Mouse (Mus musculus) adrenal gland (tissue): Measurements from ENCODE around the gene Med10.

ENCODE experiments used
- intact Hi-C: fragments of 180-260 bp; cut with DNase I; formaldehyde crosslinking; loops from one replicate; pipeline ENCODE4 v1.15.1; 2025

Gene Med10

DNA sequence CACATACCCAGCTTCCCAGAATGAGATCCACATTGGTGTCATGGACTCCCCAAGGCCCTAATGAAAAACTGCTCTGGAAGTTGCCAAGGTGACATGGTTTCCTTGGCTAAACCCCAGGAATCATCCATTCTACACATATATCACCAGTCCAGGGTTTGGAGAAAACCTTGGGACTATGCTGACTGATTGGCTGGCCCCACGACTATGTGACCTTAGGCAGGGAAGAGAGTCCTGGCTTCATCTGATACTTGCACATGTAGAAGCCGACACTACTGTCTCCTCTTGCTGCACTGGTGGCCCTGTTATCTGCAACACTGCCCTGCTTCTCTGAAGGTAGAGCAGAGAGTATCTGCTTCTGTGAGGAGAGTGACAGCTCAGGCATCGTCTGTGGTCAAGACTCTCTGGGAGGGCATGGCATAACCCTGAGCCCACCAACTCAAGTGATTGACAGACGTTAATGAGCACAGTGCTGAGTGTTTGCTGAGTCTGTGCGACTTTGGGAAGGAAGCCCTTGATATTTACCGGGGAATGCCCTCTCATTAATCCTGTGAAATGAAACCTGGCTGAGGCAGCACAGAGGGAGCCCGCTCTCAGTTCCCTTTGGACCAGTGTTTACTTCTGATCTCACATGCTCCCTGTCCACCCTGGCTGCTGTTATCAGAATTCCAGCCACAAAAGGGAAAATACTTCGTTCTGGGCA, 23.4 kb downstream of the Med10 start:
- intact Hi-C loops = loop anchor here (10.0 kb wide), 1 partner anchor 341 kb away; no protein-coding TSS in a partner anchor

GRCm38 (mm10) chr13:69830606-69831005, 28.4 kb downstream of the Med10 start:
- intact Hi-C loops = no loop called here

DNA sequence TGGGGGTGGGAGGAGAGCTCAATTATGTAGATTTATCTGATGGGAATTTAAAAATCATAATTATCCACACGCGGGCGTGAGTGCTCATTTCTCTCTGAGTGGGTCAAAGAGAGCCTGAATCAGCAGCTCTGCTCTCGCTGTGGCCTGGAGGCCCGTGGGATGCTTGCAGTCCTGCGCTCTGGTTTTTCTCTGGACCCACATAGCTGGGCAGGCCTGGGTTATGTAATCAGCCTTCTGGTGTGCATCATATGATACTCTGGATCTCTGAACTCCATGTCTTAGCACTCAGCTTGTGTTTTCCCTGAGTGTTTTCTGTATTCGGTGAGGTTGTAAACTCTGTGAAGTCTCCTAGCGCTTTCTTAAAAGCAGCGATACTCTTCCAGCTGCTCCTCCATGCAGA, 30.4 kb downstream of the Med10 start:
- intact Hi-C loops = no loop called here

DNA sequence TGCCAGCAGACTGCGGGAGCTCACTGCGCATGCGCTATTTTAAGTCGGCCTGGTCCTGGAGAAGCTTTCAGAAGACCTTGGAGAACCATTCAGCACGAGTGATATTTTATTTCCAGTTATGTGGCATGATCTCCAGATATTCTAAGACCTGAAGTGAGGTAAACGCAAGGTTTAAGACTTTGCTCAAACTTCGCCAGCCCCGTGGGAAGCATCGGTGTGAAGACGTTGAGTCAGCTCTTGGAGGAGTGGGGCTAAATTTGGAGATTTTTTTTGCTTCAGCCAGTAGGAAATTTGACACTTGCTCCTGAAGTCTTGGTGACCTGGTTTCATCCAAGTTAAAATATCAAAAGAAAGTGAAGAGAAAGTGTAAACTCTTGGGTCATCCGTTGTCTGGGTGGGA, 31.2 kb downstream of the Med10 start:
- intact Hi-C loops = no loop called here

- intact Hi-C loops = no loop called here
Measured at GRCm38 (mm10) chr13:69845592-69845991, 43.4 kb downstream of the Med10 start.

DNA sequence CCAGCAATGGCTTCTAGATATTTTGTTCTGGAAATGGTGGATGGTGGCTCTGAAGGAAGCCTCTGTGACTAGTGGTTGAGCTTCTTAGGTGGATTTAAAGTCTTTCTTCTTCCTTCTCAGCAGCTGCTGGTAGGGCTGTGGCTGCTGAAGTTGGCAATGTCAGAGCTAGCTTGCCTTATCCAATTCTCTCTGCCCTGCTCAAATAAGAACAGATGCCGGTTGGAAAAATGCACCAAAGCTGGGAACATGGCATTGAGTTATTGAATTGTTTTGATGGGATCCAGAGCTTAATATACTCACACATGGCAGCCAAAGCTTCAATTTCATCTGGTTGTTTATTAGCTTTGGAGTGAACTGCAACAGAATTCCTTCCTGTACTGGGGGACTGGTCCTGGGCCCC, 47.4 kb downstream of the Med10 start:
- intact Hi-C loops = no loop called here

- intact Hi-C loops = no loop called here
Measured at GRCm38 (mm10) chr13:69852313-69852712, 50.1 kb downstream of the Med10 start.

DNA sequence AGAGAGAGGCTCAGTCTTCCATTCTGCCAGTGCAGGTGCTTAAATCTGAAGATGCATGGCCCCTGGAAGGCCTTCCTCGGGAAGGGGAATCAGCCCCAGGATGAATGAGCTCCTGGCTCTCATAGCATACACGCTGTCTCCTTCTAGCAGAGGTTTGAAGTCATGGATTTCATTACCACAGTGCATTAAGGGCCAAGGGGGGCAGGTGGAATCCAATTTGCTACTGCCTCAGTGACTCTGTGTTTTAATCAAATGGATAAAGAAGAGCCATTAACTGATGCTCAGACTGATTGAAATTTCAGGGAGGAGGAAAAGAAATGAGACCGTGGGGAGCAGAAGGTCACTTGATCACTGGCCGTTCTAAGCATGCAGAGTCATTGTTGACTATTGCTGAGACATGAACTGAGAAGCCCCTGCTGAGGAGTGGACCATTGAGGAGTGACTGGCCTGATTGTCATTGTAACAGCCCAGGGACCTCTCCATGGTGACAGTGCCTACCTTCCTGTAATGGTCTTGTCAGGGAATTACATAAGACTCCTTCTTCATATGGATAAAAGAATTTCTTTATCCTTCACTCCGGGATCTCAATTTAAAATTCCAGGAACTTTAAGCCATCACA, 51.3 kb downstream of the Med10 start:
- intact Hi-C loops = no loop called here

DNA sequence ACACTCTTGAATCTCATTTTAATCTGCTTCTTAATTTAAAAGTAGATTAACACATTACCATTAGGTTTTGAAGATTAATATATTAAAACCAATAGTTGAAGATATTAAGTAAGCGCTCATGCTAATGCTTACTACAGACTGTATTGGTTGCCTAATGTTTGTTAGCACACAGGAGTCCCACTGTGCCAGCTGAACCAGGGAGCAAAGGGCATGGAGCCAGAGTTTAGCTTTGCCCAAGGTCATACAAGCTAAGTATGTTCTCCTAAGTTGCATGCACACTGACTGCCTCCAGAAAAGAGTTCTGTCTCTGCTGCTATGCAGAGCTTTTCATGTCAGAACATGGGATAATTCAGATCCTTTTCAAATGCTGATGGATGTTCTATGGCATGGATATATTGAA, 53.7 kb downstream of the Med10 start:
- intact Hi-C loops = no loop called here

- intact Hi-C loops = no loop called here
Measured at GRCm38 (mm10) chr13:69862276-69862675, 60.1 kb downstream of the Med10 start.

- intact Hi-C loops = no loop called here
Measured at GRCm38 (mm10) chr13:69864911-69865310, 62.7 kb downstream of the Med10 start.
